Mouse (Mus musculus): ENCODE data around the gene Decr2. TPM values are rescaled to one million over a fixed set of nuclear protein-coding genes. Genes with fewer than 3 reads are reported as not detected.

The Decr2 gene
- 29.4 and 31.7 TPM in 2 replicates for polyA plus RNA-seq (2016; fragmentation: Nextera tagmentation; extraction: Ambion mirVana)

DNA sequence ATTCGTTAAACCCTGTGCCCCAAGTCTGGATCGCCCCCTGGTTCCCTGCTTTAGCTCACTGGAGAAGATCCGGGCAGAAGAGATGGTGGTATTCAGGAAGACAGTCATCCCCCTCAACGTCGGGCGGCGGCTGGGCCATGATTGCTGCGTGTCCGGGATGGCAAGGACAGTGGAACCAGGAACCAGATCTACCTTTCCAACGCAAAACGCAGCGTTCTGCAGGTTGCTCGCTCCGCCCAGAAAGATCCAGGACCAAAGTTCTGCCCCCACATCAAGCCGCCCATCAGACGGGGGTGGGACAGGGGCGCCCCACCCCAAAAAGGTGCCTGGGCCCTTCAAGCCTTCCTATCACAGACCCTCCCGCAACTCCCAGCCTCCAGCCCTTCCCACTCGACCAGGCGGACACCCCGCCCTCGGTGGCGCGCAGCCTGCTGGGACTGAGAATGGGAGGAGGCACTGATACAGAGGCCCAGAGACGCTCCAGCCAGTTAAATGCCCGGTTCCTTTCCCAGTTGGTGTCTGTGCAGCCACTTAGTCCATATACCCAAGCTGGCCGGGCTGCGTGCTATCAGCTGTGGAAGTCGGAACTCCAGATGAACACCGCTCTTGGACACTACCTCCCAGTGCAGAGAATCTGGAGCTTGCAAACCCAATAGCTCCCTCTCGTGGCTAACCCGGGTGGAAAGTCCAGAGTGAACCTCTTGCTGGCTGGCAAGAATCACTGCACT lies at the start of gene Decr2:
TSS of gene Decr2 (minus strand) at position 433 of the 728 bp plus-strand sequence.
- WGBS, result 1% methylated on average over 32 of the region's 32 CpGs
- Histone ChIP-seq H3K27ac (peak within 1 kb of the TSS; percentile 47), H3K4me2 (peak within 1 kb of the TSS; percentile 69), H3K4me1 (replicated peaks) (peaks cover 11% of the 10 kb centered on the region), H3K36me3 (peaks cover 30% of the 10 kb centered on the region), H3K4me3 (replicated peaks) (peak within 1 kb of the TSS; percentile 55), H3K27me3 (no peaks in the 10 kb centered on the region), H3K9me3 (no peaks in the 10 kb centered on the region), H3K9ac (replicated peaks) (peak within 1 kb of the TSS; percentile 63)
- peak; percentile 82 for ATAC-seq (ENCODE audit: insufficient number of reproducible peaks, insufficient read depth, low FRiP score, low TSS enrichment, low read depth)

DNA sequence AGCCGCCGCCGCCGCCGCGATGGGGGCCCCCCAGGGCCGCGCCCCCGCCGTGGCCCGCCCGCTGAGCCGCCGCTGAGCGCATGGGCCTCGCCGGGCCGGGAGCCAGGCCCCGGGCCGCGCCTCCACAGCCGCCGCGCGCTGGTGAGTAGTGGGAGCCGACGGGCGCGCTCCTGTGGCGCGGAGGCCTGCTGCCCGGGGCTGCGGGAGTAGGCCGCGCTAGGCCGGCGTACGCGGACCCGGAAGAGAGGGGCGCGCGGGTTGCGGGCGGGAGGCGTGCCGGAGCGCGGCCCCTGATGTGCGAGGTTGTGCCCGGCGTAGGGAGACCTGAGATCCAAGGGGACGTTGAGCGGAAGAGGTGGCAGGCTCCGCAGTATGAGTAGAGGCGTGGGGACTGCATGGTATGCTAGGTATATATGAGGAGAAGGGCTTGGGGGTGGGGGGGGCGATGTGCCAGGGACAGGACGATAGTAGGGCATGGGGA lies 48.8 kb upstream of the Decr2 start:
- peak overlapping the region; percentile 93 for H3K4me3 ChIP-seq (replicated peaks)
- H3K9me3 ChIP-seq, result no peaks in the 10 kb centered on the region
- peak overlapping the region; percentile 93 for H3K27ac ChIP-seq
- under 1% methylated on average over 48 of the region's 58 CpGs for WGBS
- peak overlapping the region; percentile 96 for H3K9ac ChIP-seq (replicated peaks)
- ATAC-seq (ENCODE audit: insufficient number of reproducible peaks, insufficient read depth, low FRiP score, low TSS enrichment, low read depth), result peak; percentile 63
- H3K4me2 ChIP-seq, result peak overlapping the region; percentile 89
- peaks cover 19% of the 10 kb centered on the region for H3K36me3 ChIP-seq
- peaks cover 21% of the 10 kb centered on the region for H3K4me1 ChIP-seq (replicated peaks)
- no peaks in the 10 kb centered on the region for H3K27me3 ChIP-seq

DNA sequence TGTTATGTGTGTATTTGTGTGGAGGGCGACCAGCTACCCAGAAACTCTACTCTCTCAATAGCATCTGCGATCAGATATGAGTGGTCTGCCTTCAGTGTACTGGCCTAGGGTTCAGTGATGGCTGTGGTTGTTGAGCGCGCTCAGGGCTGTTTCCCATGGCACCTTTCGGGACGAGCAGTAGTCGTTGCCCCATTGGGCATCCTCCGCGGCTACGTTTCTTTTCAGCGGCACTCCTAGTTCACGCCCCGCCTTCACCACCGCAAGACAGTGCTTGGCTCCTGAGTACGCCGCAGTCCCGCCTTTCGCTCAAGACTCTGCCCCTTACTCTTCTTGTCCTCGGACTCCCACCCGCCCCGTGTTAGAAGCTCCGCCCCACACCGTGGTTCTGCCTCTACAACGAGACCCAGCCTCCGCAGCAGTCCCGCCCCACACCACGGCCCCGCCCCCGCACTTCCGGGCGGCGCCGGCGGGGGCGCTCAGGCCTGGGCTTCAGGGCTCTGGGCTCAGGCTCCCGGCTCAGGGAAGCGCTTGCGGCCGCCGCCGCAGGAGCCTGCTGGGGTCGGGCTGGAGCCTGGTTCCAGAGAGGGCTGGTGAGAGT lies 48.2 kb upstream of the Decr2 start, which contains the start of gene Axin1:
TSS of gene Axin1 (plus strand) at position 450 of the 598 bp plus-strand sequence.
- Histone ChIP-seq H3K27me3 (no peaks in the 10 kb centered on the region), H3K4me3 (replicated peaks) (peak within 1 kb of the TSS; percentile 93), H3K27ac (peak within 1 kb of the TSS; percentile 93), H3K4me1 (replicated peaks) (peaks cover 21% of the 10 kb centered on the region), H3K9me3 (no peaks in the 10 kb centered on the region), H3K36me3 (peaks cover 13% of the 10 kb centered on the region), H3K4me2 (peak within 1 kb of the TSS; percentile 89), H3K9ac (replicated peaks) (peak within 1 kb of the TSS; percentile 96)
- WGBS, result under 1% methylated on average over 42 of the region's 42 CpGs
- peak; percentile 98 for ATAC-seq (ENCODE audit: insufficient number of reproducible peaks, insufficient read depth, low FRiP score, low TSS enrichment, low read depth)

DNA sequence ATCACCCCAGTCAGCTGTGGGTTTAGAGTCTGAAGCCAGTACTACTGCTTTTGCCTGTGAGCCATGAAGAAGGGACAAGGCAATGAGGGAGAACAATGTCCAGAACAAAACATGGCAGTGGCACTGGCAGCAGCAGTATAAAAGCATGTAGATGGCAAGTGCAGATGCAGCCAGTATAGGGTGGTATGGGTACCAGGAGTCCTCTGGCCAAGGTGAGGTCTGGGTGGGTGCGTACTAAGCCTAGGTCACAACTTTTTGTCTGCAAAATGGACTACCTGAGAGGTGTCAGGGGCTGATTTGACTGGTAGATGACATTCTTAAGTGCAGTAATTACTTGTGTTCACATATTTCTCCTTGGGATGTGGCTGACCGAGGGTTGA lies 47.6 kb upstream of the Decr2 start:
- Histone ChIP-seq H3K4me2 (peak overlapping the region; percentile 89), H3K36me3 (peaks cover 9% of the 10 kb centered on the region), H3K9ac (replicated peaks) (no peak overlapping the region), H3K27ac (peak overlapping the region; percentile 93), H3K27me3 (no peaks in the 10 kb centered on the region), H3K9me3 (no peaks in the 10 kb centered on the region), H3K4me3 (replicated peaks) (peak overlapping the region; percentile 93), H3K4me1 (replicated peaks) (peaks cover 21% of the 10 kb centered on the region)
- 74% methylated on average over 2 of the region's 2 CpGs for WGBS
- ATAC-seq (ENCODE audit: insufficient number of reproducible peaks, insufficient read depth, low FRiP score, low TSS enrichment, low read depth), result no peak; the same call in 1 of the 2 replicates

DNA sequence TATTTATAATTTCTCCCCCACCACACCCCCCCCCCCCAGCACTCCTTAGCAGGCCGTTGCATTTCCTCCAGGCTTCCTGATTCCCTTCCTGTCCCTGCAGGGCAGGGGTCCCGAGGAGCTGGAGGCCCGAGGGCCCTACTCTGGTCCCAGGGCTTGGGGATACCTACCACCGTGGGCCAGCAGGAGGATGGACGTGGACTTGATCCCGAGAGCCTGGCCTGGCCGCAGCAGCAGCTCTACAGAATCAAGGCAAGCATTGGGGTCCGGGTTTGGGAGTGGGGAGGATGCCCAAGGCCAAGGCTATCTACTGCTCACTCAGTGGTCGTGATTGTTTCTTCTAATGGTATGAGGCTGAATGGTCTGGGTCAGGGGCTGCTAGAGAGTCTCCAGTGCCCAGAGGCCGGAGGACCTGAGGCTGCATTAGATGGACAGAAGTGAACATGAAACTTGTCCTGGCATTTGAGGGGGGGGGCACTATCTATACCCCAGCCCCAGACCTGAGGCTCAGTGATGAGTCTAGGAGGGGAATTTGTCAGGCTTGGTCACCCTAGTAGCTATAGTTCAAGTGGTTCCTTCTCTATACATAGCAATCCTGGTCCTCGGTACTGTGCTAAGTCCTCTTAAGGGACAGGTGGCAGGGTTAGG lies 47.1 kb upstream of the Decr2 start:
- H3K27me3 ChIP-seq, result no peaks in the 10 kb centered on the region
- ATAC-seq (ENCODE audit: insufficient number of reproducible peaks, insufficient read depth, low FRiP score, low TSS enrichment, low read depth), result no peak
- no peak overlapping the region for H3K4me2 ChIP-seq
- H3K4me3 ChIP-seq (replicated peaks), result no peak overlapping the region
- H3K9me3 ChIP-seq, result no peaks in the 10 kb centered on the region
- H3K36me3 ChIP-seq, result peaks cover 9% of the 10 kb centered on the region; the same call in 1 of the 2 replicates
- H3K27ac ChIP-seq, result no peak overlapping the region
- peaks cover 21% of the 10 kb centered on the region for H3K4me1 ChIP-seq (replicated peaks)
- WGBS, result 88% methylated on average over 11 of the region's 11 CpGs
- no peak overlapping the region for H3K9ac ChIP-seq (replicated peaks)

DNA sequence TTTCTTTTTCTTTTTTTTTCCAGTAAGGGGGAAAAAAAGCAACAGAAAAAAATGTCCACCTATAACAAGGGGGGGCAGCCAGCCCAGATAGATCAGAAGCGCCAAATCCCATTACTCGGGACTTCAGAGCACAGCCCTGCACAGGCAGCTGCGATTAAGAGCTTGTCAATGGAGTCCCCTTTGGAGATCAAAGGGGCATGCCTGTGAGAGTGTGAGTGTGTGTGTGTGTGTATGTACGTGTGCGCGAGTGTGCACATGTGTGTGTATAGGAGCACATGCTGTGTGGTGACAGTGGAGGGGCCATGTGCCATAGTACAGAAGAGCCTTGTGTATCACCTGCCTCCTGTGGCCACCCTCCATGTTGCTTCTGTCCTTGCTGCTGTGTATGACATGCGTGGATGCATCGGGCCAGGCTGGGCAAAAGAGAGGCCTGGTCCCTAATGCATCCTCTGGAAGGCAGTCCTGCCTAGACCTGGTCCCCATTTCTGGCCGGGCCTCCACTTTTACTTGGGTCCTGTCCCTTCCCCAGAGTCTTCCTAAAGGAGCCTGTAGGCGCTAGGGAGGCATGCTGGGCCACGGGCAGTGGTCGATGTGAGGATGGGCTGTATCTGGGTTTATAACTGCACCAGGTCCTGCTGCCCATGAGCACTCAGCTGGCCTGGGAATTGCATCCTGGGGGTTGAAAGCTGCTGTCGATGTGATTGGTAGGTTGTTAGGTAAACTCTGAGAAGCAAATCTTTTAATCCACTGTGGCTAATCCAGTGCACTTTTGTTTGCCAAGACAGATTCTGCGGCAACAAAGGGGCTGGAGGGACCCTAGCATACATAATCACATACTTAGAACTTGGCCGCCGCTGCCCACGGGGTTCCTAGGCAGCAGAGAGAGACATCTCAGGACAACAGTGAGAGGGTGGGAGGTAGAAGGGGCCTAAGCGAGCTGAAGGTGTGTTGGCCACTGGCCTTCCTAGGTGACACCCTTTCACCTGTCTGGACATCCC lies 42.0 kb upstream of the Decr2 start:
- Histone ChIP-seq H3K4me3 (replicated peaks) (no peak overlapping the region), H3K36me3 (peaks cover 57% of the 10 kb centered on the region)

DNA sequence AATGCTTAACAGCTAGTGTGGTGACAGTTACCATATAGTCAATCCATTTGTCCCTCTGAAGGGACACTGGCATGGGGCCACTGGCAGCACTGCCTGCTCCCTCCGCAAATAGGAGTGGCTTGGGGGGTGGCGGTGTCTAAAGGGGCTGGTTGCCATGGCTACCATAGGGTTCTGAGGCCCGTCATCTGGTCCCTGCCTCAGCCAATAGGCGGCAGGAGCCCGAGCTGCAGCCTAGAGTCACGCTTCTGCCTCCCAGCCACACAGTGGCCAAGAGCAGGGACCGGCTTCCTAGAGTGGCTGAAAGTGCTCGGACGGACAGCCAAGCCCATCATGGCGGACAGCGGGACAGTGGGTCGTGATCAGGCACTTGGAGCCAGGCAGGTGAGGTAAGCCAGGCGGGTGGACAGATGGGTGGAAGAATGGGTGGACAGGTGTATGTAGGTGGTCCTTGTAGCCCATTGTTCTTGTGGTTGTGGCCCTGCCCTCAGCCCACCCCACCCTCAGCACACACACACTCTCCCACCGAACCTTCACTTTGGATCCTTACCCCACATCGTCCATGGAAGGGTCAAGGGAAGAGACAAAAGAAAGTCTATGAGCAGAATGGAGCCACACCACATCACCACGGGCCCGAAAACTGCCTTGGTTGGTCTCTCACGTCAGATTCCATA lies 41.1 kb upstream of the Decr2 start:
- Histone ChIP-seq H3K9ac (replicated peaks) (no peak overlapping the region), H3K27me3 (no peaks in the 10 kb centered on the region), H3K4me3 (replicated peaks) (no peak overlapping the region), H3K36me3 (peaks cover 67% of the 10 kb centered on the region), H3K4me1 (replicated peaks) (no peaks in the 10 kb centered on the region), H3K27ac (no peak overlapping the region), H3K4me2 (no peak overlapping the region), H3K9me3 (no peaks in the 10 kb centered on the region)
- no peak for ATAC-seq (ENCODE audit: insufficient number of reproducible peaks, insufficient read depth, low FRiP score, low TSS enrichment, low read depth)
- 86% methylated on average over 18 of the region's 18 CpGs for WGBS

More for the DNA sequence above, 42.0 kb upstream of the Decr2 start:
- Histone ChIP-seq H3K27ac (no peak overlapping the region), H3K9me3 (no peaks in the 10 kb centered on the region), H3K4me2 (no peak overlapping the region), H3K9ac (replicated peaks) (no peak overlapping the region), H3K27me3 (no peaks in the 10 kb centered on the region), H3K4me1 (replicated peaks) (no peaks in the 10 kb centered on the region)
- WGBS, result 87% methylated on average over 18 of the region's 18 CpGs
- no peak for ATAC-seq (ENCODE audit: insufficient number of reproducible peaks, insufficient read depth, low FRiP score, low TSS enrichment, low read depth)

DNA sequence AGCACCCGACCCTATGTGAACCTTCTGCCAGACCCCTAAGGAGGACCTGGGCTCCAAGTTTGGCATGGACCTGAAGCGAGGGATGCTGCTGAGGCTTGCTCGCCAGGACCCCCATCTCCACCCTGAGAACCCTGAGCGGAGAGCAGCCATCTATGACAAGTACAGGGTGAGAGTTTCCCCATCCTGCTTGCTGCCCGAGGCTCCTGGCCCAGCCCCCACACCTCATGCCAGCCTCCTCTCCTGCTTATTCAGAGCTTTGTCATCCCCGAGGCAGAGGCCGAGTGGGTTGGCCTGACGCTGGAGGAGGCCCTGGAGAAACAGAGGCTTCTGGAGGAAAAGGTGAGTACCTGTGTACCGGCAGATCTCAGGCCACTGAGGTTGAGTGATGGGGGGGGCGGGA lies 35.1 kb upstream of the Decr2 start:
- Histone ChIP-seq H3K9me3 (no peaks in the 10 kb centered on the region), H3K4me3 (replicated peaks) (no peak overlapping the region), H3K27ac (no peak overlapping the region), H3K36me3 (peaks cover 53% of the 10 kb centered on the region), H3K27me3 (no peaks in the 10 kb centered on the region), H3K4me1 (replicated peaks) (peaks cover 11% of the 10 kb centered on the region), H3K4me2 (0 out of 2 replicates have a peak overlapping the region, but pooled peaks have one; percentile 1), H3K9ac (replicated peaks) (no peak overlapping the region)
- 91% methylated on average over 10 of the region's 10 CpGs for WGBS
- ATAC-seq (ENCODE audit: insufficient number of reproducible peaks, insufficient read depth, low FRiP score, low TSS enrichment, low read depth), result no peak

DNA sequence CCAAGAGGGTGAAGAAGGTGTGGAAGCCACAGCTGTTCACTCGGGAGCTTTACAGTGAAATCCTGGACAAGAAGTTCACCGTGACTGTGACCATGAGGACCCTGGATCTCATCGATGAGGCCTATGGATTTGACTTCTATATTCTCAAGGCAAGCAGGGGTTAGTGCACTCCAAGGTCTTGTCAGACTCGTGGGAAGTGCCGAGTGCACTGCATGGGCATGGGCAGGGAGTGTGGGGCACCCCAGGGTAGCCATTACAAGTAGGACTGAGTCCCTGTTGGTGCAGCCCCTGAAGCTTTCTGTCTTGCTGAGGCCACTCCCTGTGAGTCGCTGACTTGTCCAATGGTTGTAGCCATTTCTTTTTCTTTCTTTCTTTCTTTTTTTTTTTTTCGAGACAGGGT lies 34.4 kb upstream of the Decr2 start:
- peak overlapping the region; percentile 83; the same call in 1 of the 2 replicates for H3K9ac ChIP-seq (replicated peaks)
- no peak overlapping the region for H3K27ac ChIP-seq
- peak overlapping the region; percentile 92 for H3K4me2 ChIP-seq
- H3K4me3 ChIP-seq (replicated peaks), result peak overlapping the region; percentile 92
- WGBS, result 90% methylated on average over 7 of the region's 7 CpGs
- H3K9me3 ChIP-seq, result no peaks in the 10 kb centered on the region
- H3K36me3 ChIP-seq, result peaks cover 46% of the 10 kb centered on the region
- peaks cover 5% of the 10 kb centered on the region for H3K27me3 ChIP-seq
- no peak for ATAC-seq (ENCODE audit: insufficient number of reproducible peaks, insufficient read depth, low FRiP score, low TSS enrichment, low read depth)
- peaks cover 11% of the 10 kb centered on the region for H3K4me1 ChIP-seq (replicated peaks)

DNA sequence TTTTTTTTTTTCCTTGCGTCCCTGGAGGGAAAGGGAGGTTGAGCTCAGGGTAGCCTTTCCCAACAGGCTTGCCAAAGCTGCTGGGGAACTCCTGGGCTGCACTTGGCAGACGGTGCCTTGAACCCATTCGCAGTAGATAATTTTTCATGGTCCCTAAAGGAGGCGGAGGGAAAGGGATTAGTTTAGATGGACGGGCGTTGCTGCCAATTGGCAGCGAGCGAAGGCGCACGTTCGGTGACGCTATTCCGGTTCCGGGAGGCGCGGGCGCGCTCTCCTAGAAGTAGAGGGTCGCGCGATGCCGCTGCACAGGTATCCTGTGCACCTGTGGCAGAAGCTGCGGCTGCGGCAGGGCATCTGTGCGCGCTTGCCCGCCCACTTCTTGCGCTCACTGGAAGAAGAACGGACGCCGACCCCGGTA lies 33.1 kb upstream of the Decr2 start, which contains the start of gene Mrpl28:
TSS of gene Mrpl28 (plus strand) at position 234 of the 418 bp plus-strand sequence.
- Histone ChIP-seq H3K9me3 (no peaks in the 10 kb centered on the region), H3K4me3 (replicated peaks) (peak within 1 kb of the TSS; percentile 92), H3K4me2 (peak within 1 kb of the TSS; percentile 92), H3K4me1 (replicated peaks) (peaks cover 11% of the 10 kb centered on the region), H3K36me3 (peaks cover 34% of the 10 kb centered on the region), H3K27ac (no peak within 1 kb of the TSS), H3K9ac (replicated peaks) (peak within 1 kb of the TSS; percentile 83), H3K27me3 (peaks cover 18% of the 10 kb centered on the region)
- WGBS, result under 1% methylated on average over 32 of the region's 32 CpGs
- ATAC-seq (ENCODE audit: insufficient number of reproducible peaks, insufficient read depth, low FRiP score, low TSS enrichment, low read depth), result peak; percentile 89

Data from limb, embryonic 12.5 days (tissue).